Mouse (Mus musculus) yolk sac, embryonic 10.5 days (tissue): ENCODE measurements around the gene Fam219b.
A peak's percentile ranks its signal among the peaks of the same experiment; 100 is the strongest.

Source experiments
- DNase-seq: peaks from one replicate; pipeline ENCODE4 v3.0.0-alpha.2; 2017; ENCODE audit warnings: low spot score

Fam219b gene

GRCm38 (mm10) chr9:57537044-57537727 lies at the start of gene Fam219b:
Gene Fam219b (plus strand): TSS chr9:57537528.
- peak; percentile 91 for DNase-seq

DNA sequence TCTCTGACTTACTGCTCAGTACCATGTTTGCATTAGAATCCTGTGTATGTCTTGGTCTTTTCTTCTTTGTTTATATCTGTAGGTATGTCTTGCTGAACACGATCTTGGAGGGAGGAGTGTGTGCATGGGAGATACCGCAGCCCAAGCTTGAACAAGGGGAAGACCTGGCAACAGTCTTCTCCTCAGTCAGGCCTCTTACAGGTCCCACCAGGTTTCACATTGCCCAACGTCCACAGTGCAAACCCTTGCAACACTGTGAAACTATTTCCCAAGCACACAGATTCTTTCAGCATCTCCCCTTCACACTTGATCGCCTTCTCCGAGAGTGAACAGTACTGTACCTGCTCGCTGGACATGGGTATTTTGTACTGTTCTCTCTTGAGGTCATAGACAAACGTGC lies 49.5 kb upstream of the Fam219b start:
- no peak for DNase-seq

- DNase-seq: no peak
These were observed 43.8 kb upstream of the Fam219b start for GRCm38 (mm10) chr9:57493532-57493931.

- no peak for DNase-seq
These were observed 42.4 kb upstream of the Fam219b start for GRCm38 (mm10) chr9:57494970-57495369.

DNA sequence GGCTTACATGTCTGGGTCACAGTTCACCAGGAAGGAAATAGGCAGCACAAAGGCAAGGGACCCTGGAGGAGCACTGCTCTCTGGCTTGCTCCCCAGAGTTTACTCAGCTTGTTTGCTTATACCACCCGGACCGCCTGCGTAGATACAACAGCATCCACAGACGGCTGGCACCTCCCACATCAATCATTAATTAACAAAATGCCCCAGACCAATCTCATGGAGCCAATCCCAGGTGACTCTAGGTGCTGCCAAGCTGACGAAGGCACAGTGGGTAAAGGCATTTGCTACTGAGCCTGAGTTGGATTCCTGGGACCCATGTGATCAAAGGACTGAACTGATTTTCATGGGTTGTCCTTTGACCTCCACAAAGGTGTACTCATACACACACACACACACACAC lies 40.1 kb upstream of the Fam219b start:
- DNase-seq: peak; percentile 44

GRCm38 (mm10) chr9:57498536-57498935 lies 38.8 kb upstream of the Fam219b start:
- DNase-seq: no peak

GRCm38 (mm10) chr9:57501452-57501851 lies 35.9 kb upstream of the Fam219b start:
- no peak for DNase-seq

DNA sequence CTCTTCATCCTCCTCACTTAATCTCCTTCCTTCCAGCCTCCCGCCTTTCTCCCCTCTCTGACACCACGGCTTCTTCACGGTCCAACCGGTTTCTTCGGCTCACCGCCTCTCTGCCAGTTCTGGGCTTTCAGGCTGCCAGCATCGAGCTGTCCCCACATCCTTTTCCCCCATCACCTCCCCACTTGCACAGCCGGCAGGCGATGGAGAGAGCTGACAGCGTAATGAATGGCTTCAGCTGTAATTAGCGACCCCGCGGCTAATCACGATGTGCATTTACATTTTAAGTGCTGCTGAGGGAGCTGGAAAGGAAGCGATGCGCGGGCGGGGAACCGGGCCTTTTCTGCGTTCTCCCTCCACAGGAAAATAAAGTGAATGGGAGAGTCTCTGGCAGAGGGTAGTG lies 35.5 kb upstream of the Fam219b start:
- DNase-seq: no peak

DNA sequence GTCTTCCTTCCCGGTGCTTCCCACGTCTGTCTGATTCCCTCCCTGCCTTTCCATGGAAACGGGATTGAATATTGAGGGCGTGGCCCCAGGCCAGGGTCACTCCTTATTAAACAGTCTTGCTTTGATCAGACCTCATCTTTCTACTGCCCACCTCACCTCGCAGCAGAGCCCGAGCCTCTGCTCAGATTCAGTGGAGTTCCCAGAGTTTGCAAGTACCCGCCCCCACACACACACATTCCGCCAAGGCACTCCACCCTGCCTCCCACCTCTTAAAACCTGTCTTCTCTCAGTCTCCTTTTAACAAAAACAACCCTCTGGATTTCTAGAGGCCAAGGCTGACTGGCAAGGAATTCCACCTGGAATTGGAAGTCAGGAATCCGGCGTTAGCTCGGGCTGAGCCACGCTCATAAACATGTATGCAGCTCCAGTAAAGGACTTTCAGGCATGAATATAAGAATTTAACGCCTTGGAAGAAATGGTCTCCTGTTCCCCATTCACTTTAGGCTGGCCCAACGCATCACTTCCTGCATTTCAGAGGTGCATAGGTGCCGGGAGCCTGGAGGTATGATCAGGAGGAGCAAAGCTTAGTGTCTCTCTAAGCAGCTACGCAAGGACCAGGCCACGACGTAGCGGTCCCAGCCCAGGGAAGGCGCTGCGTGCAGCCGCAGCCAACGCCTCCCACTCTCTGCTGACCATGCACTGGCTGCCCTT lies 34.3 kb upstream of the Fam219b start:
- no peak for DNase-seq

DNA sequence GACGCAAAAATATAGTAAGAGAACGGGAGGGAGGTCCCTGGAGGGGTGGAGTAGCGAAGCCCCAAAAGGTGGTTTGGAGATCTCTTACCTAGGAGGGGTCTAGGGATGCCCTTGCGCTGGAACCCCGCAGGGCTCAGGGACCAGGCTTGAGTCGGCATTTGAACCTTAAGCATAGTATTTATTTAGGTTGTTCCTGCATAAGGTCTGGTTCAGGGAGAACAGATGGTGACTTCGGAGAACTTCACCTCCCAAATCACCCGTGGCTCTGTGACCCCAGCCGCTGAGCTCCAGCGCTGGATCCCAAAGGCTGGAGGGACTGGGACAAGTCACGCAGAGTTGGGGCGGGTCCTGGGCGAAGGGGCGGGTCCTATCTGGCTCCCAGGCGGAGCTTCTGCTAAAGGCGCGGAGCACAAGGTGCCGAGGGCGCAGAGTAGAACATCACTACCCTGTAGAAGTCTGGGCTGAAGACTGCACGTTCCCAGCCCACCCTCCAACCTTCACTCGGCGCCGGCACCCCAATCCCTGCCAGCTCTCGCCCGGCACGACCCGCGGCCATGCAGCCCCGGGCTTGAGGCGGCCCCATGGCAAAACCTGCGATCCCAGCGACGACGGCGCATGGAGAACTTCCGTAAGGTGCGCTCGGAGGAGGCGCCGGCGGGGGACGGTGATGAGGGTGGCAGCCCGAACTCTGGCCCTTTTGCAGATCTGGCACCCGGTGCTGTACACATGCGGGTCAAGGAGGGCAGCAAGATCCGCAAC lies 33.5 kb upstream of the Fam219b start, which contains the start of gene Rpp25:
Rpp25 (plus strand) TSS at position 405 of the 759 bp plus-strand sequence.
- DNase-seq: peak; percentile 68

DNA sequence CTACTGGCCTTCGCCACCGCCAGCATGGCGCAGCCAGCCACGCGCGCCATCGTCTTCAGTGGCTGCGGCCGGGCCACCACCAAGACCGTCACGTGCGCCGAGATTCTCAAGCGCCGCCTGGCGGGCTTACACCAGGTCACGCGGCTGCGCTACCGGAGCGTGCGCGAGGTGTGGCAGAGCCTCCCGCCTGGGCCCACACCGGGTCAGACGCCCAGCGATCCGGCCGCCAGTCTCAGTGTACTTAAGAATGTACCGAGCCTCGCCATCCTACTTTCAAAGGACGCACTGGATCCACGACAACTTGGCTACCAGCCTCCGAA lies 33.0 kb upstream of the Fam219b start:
- DNase-seq: peak; percentile 50

- no peak for DNase-seq
These were observed 32.4 kb upstream of the Fam219b start for GRCm38 (mm10) chr9:57504891-57505290.

GRCm38 (mm10) chr9:57505700-57506099 lies 31.6 kb upstream of the Fam219b start:
- DNase-seq: peak; percentile 82

- no peak for DNase-seq
These were observed 26.8 kb upstream of the Fam219b start for GRCm38 (mm10) chr9:57510577-57510976.

- peak; percentile 44 for DNase-seq
These were observed 20.2 kb upstream of the Fam219b start for GRCm38 (mm10) chr9:57517113-57517512.

DNA sequence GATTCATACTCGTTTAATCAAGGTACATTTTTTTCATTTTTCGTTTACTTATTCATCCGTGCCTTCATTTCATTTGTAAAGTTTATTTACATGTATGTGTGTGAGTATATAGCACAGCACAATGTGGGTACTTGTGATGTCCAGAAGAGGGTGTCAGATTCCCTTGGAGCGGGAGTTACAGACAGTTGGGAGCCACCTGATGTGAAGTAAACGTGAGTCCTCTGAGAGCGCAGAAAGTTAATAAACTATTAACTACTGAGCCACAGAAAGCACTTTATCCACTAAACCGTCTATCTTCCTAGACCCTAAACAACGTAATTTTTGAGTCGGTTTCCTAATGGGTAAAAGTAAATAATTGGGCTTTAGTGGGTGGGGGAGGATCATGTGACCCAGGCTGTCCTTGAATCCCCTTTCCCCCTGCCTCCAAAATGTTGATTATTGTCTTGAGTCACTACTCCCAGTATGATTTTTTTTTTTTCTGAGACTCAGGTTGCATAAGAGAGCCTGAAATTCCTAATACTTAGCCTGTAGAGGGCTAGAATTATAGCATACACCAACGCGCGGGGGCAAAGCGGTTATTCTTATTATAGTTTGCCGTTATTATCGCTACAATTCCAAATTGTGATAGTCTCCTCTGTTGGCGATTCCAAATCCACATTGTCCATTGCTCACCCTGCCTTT lies 16.8 kb upstream of the Fam219b start:
- DNase-seq: no peak

GRCm38 (mm10) chr9:57521056-57521911 lies 16.0 kb upstream of the Fam219b start, which contains the start of gene Cox5a:
Gene Cox5a (plus strand): TSS chr9:57521274.
- peak; percentile 92 for DNase-seq

- no peak for DNase-seq
These were observed 15.0 kb upstream of the Fam219b start for GRCm38 (mm10) chr9:57522114-57522860.

DNA sequence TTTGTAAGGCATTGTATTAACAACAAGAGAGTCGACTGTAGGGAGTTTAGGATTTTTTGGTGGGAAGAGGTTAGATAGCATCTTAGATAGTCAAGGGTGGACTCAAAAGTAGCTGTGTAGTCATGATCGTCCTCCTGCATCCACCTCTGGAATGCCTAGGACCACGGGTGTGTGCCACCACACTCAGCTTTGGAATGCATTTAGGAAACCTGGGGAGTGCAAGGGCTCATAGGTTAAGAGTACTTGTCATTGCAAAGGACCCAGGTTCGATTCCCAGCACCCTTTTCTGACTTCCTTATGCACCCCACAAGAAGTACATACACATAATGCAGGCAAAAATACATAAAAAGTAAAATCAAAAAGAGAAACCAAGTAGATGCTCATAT lies 14.5 kb upstream of the Fam219b start:
- no peak for DNase-seq

- DNase-seq: no peak
These were observed 13.6 kb upstream of the Fam219b start for GRCm38 (mm10) chr9:57523754-57524153.

GRCm38 (mm10) chr9:57524439-57524838 lies 12.9 kb upstream of the Fam219b start:
- DNase-seq: no peak
